In the genomic region with DNA sequence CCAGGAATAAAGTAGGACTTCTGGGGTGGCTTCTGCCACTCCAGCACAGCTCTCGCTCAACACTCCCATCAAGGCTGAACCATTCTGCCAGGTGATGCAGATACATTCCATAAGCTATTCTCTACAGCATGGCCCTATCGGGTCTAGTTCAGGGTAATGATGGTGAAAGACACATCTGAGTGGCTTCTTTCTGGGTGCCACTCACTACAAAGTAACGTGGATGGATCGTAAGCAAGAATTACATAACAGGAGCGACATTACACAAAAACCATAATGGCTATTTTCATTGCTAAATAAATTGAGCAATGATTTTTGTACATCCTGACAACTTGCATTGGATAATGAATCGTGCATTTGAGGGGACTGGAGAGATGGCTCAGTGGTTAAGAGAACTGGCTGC, we compare ENCODE assay signal across 14 mouse cellular contexts. TPM values are rescaled to one million over a fixed set of nuclear protein-coding genes. Genes with fewer than 3 reads are reported as not detected.
"Had no signal": no experiment of that assay in that cellular context is flagged by ENCODE, and none has a peak within 500 bp of the region (broad histone marks: within the 10 kb centered on the region; RNA-seq: fewer than 3 reads in every experiment).

No protein-coding gene starts in this region.

- ATAC-seq: hindbrain, postnatal 0 days; intestine, embryonic 16.5 days had no signal

- DNase-seq: gastrocnemius, postnatal 14 days; heart, adult 18-20 months; heart, postnatal 10 days; kidney, adult 11 months; kidney, adult 2 months; kidney, adult 9 months; kidney, postnatal 14 days; kidney, postnatal 36 days; layer of hippocampus, adult 9-11 months; layer of hippocampus, postnatal 36 days; left cerebral cortex, postnatal 4 days; liver, embryonic 13.5 days had no signal

RNA-seq across cellular contexts. Expression of a gene that starts 13.2 kb away (rescaled TPM):
- total RNA-seq: hindbrain, postnatal 0 days had no signal
